Mouse (Mus musculus): Measurements from ENCODE around the gene 1700018F24Rik.

DNA sequence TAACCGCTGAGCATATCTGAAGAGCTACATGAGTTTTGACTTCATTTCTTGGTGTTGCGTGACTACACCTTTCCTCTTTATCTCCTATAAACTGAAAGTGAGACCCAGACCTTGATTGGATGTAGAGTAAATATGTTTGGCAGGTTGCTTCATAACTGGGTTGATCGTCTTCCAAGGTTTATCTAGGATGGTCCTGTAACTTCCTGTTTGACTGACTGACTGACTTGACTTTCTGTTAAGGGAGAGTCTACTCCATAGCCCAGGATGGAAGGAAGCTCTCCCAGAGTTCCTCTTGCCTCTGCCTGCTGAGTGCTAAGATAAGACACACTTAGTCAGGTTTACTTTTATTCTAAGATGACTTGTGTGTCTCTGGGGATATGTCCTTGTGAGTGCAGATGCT lies 47.1 kb downstream of the 1700018F24Rik start:
- TF ChIP-seq POLR2A (IDR thresholded peaks at IDR 0.05; ENCODE audit: low read depth, low read length) (no peak), CTCF (IDR thresholded peaks at IDR 0.05; ENCODE audit: extremely low read depth, insufficient read length, insufficient replicate concordance, low read depth, low read length) (no peak)
